Mouse (Mus musculus): ENCODE measurements around the gene Fgfr2.
"Not testable (repeated sequence)": the region's sequence is repeated elsewhere in the genome, so short reads cannot be mapped to it uniquely, and the experiment has no call there.

The Fgfr2 gene

DNA sequence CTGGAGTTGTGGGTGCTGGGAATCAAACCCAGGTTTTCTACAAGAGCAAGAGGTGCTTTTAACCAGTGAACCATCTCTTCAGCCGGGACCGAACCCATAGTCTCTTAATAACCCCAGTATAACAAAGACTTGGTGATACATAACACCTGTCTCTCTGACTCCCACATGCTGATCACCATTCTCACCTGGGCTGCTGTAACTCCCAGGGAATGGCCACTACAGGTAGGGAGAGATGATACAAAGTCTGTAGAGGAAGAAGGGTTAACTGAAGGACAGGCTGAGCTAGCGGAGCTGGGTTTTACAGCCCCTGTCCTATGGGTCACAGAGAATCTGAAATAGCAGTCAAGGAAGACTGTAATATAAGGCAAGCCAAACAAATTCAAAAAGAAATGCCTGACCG is 2580.0 kb downstream of the Fgfr2 start:
- no peaks in the 10 kb centered on the region for H3K27me3 ChIP-seq (ENCODE audit: control insufficient read depth, insufficient read depth, low read length, poor library complexity, severe bottlenecking)
- peaks cover 14% of the 10 kb centered on the region for H3K36me3 ChIP-seq (ENCODE audit: control insufficient read depth, insufficient read depth, low read length, poor library complexity, severe bottlenecking)
- DNase-seq (ENCODE audit: low read depth, low spot score): no peak

GRCm38 (mm10) chr7:130540176-130540575 is 2583.0 kb downstream of the Fgfr2 start:
- H3K36me3 ChIP-seq (ENCODE audit: control insufficient read depth, insufficient read depth, low read length, poor library complexity, severe bottlenecking): peaks cover 21% of the 10 kb centered on the region
- no peak for DNase-seq (ENCODE audit: low read depth, low spot score)

GRCm38 (mm10) chr7:130537068-130537467 is 2586.1 kb downstream of the Fgfr2 start:
- Histone ChIP-seq H3K27me3 (ENCODE audit: control insufficient read depth, insufficient read depth, low read length, poor library complexity, severe bottlenecking) (no peaks in the 10 kb centered on the region), H3K36me3 (ENCODE audit: control insufficient read depth, insufficient read depth, low read length, poor library complexity, severe bottlenecking) (peaks cover 22% of the 10 kb centered on the region)
- DNase-seq (ENCODE audit: low read depth, low spot score): no peak

More at GRCm38 (mm10) chr7:130540176-130540575, 2583.0 kb downstream of the Fgfr2 start:
- H3K27me3 ChIP-seq (ENCODE audit: control insufficient read depth, insufficient read depth, low read length, poor library complexity, severe bottlenecking): no peaks in the 10 kb centered on the region

- Histone ChIP-seq H3K36me3 (ENCODE audit: control insufficient read depth, insufficient read depth, low read length, poor library complexity, severe bottlenecking) (peaks cover 22% of the 10 kb centered on the region), H3K27me3 (ENCODE audit: control insufficient read depth, insufficient read depth, low read length, poor library complexity, severe bottlenecking) (no peaks in the 10 kb centered on the region)
- no peak for DNase-seq (ENCODE audit: low read depth, low spot score)
These were observed 2588.0 kb downstream of the Fgfr2 start for GRCm38 (mm10) chr7:130535174-130535573.

DNA sequence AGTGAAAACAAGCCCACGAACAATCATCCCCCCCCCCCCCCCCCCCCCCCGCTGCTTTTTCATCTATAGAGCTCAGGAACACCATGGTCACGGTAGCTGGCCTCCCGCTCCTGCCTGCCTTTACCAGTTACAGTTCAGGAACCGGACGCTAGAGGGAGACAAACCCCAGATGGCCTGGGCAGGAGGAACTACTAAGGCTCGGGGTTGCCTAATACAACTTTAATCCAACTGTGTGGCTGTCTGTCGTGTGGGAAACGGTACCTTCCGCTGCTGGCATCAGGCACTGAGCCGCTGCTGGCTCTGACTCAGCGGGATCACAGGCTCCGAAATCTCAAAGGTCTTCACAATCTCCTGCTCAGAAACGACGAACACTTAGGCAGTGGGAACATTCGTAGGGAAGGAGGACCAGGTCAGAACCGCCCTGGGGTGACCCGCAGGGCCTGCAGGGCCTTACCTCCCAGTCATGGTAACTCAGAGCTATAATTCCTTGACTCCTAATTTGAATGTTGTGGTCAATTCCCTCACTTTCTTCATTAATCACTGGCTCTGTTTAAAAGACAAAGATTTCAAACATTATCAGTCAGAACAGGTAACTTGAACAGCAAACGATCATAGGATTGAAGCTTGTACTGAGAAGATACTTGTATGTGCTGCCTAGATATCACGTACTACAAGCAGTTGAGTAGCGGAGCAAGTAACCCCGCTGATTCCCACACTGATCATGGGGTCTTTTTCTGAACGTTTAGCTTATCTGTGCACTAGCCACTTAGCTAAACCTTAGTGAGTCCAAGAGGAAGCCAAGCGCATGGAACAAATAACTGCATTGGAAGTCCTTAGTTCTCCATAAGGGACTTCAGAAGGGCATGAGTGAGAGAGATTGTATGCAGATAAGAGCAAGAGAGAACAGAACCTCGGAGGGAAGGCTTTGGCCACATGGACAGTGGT is 2589.6 kb downstream of the Fgfr2 start:
- DNase-seq (ENCODE audit: low read depth, low spot score): peak; percentile 92
- Histone ChIP-seq H3K27me3 (ENCODE audit: control insufficient read depth, insufficient read depth, low read length, poor library complexity, severe bottlenecking) (no peaks in the 10 kb centered on the region), H3K36me3 (ENCODE audit: control insufficient read depth, insufficient read depth, low read length, poor library complexity, severe bottlenecking) (peaks cover 16% of the 10 kb centered on the region)

GRCm38 (mm10) chr7:130531138-130531537 is 2592.0 kb downstream of the Fgfr2 start:
- not testable (repeated sequence) for H3K27me3 ChIP-seq (ENCODE audit: control insufficient read depth, insufficient read depth, low read length, poor library complexity, severe bottlenecking); DNase-seq (ENCODE audit: low read depth, low spot score); H3K36me3 ChIP-seq (ENCODE audit: control insufficient read depth, insufficient read depth, low read length, poor library complexity, severe bottlenecking)

GRCm38 (mm10) chr7:130527306-130527705 is 2595.8 kb downstream of the Fgfr2 start:
- DNase-seq (ENCODE audit: low read depth, low spot score): no peak
- H3K27me3 ChIP-seq (ENCODE audit: control insufficient read depth, insufficient read depth, low read length, poor library complexity, severe bottlenecking): no peaks in the 10 kb centered on the region
- peaks cover 4% of the 10 kb centered on the region; the same call in 1 of the 2 replicates for H3K36me3 ChIP-seq (ENCODE audit: control insufficient read depth, insufficient read depth, low read length, poor library complexity, severe bottlenecking)

DNA sequence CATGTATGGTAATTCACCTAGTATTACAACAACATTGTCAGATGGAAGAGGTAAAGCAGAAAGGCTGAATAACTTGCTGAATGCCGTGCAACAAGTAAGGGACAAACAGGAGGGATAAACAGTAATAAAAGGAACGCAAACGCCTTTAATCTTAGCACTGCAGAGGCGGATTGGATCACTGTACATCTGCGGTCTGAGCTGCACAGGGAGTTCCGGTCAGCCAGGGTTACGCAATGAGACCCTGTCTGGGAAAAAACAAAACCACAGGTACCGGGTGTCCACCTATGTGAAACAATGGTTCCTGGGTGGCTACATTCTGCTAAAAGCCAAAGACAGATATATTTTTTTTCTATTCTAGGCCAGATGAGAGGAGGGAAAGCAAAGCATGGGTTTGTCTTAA is 2599.7 kb downstream of the Fgfr2 start:
- no peaks in the 10 kb centered on the region for H3K36me3 ChIP-seq (ENCODE audit: control insufficient read depth, insufficient read depth, low read length, poor library complexity, severe bottlenecking)
- no peak for DNase-seq (ENCODE audit: low read depth, low spot score)
- no peaks in the 10 kb centered on the region for H3K27me3 ChIP-seq (ENCODE audit: control insufficient read depth, insufficient read depth, low read length, poor library complexity, severe bottlenecking)

GRCm38 (mm10) chr7:130520812-130521422 is 2602.2 kb downstream of the Fgfr2 start:
- no peak for DNase-seq (ENCODE audit: low read depth, low spot score)
- no peaks in the 10 kb centered on the region for H3K36me3 ChIP-seq (ENCODE audit: control insufficient read depth, insufficient read depth, low read length, poor library complexity, severe bottlenecking)
- no peaks in the 10 kb centered on the region for H3K27me3 ChIP-seq (ENCODE audit: control insufficient read depth, insufficient read depth, low read length, poor library complexity, severe bottlenecking)

GRCm38 (mm10) chr7:130520049-130520425 is 2603.1 kb downstream of the Fgfr2 start, which contains the start of gene Ate1:
Gene Ate1 (minus strand): TSS chr7:130520369.
- DNase-seq (ENCODE audit: low read depth, low spot score): no peak
- no peaks in the 10 kb centered on the region for H3K27me3 ChIP-seq (ENCODE audit: control insufficient read depth, insufficient read depth, low read length, poor library complexity, severe bottlenecking)
- no peaks in the 10 kb centered on the region for H3K36me3 ChIP-seq (ENCODE audit: control insufficient read depth, insufficient read depth, low read length, poor library complexity, severe bottlenecking)

- DNase-seq (ENCODE audit: low read depth, low spot score): peak; percentile 96
- H3K27me3 ChIP-seq (ENCODE audit: control insufficient read depth, insufficient read depth, low read length, poor library complexity, severe bottlenecking): no peaks in the 10 kb centered on the region
- H3K36me3 ChIP-seq (ENCODE audit: control insufficient read depth, insufficient read depth, low read length, poor library complexity, severe bottlenecking): no peaks in the 10 kb centered on the region
These were observed 2603.8 kb downstream of the Fgfr2 start for GRCm38 (mm10) chr7:130519096-130520048.

- peak; percentile 17 for DNase-seq (ENCODE audit: low read depth, low spot score)
- Histone ChIP-seq H3K36me3 (ENCODE audit: control insufficient read depth, insufficient read depth, low read length, poor library complexity, severe bottlenecking) (peaks cover 4% of the 10 kb centered on the region; the same call in 1 of the 2 replicates), H3K27me3 (ENCODE audit: control insufficient read depth, insufficient read depth, low read length, poor library complexity, severe bottlenecking) (no peaks in the 10 kb centered on the region)
These were observed 2604.7 kb downstream of the Fgfr2 start for GRCm38 (mm10) chr7:130518213-130519095.

GRCm38 (mm10) chr7:130510243-130510642 is 2612.9 kb downstream of the Fgfr2 start:
- H3K27me3 ChIP-seq (ENCODE audit: control insufficient read depth, insufficient read depth, low read length, poor library complexity, severe bottlenecking): no peaks in the 10 kb centered on the region
- no peak for DNase-seq (ENCODE audit: low read depth, low spot score)
- H3K36me3 ChIP-seq (ENCODE audit: control insufficient read depth, insufficient read depth, low read length, poor library complexity, severe bottlenecking): peaks cover 12% of the 10 kb centered on the region; the same call in 1 of the 2 replicates
